Mouse (Mus musculus): Measurements from ENCODE around the gene Olfr45. TPM values are rescaled to one million over a fixed set of nuclear protein-coding genes. Genes with fewer than 3 reads are reported as not detected.

Olfr45 gene
- polyA plus RNA-seq, 1 experiment from 2014 or later: not detected

DNA sequence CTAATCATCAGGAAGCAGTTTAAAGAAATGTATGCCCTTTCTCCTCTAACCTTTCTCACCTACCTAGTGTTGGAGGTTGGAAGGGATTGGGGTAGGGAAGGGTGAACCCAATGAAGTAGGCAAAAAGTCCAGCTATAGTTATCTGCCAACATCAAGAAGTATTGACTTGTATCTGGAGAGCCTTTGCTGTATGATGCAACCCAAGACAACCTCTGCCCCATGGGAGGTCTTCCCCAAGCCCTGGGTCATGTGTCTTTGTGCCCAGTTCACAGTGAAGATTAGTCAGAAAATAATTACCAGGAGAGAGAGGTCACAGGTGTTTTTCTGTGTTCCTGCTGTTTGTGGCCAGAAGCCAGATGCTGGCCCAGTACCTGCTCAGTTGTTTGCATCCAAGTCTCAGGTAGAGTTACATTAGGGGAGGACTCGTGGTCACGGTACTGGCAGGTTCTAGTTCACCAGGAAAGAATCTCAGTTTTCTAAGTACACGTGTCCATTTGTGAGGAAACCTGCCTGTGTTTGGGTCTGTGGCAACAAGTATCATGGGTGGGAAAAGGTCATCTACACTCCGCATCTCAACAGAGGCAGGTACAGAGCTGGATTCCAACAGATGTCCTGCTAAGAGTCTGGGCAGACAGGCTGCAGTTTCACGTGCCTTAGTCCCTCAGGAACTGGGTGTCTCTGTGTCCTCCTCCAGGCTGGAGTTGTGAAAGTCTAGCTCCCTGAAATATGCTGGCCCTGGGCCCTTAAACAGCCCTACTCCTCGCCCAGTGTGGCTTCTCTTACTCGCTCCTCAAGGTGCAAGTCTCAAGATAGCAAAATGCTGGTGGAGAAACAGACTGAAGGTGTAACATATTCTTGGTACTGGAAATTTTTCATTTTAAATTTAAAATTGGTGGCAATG is 35.7 kb downstream of the Olfr45 start:
- Histone ChIP-seq H3K9me3 (ENCODE audit: control insufficient read depth, low read length) (no peaks in the 10 kb centered on the region), H3K27ac (ENCODE audit: low read length) (no peak overlapping the region), H3K36me3 (ENCODE audit: control insufficient read depth, insufficient read depth, low read length) (no peaks in the 10 kb centered on the region), H3K4me1 (replicated peaks; ENCODE audit: control insufficient read depth, insufficient read depth, low read length) (no peaks in the 10 kb centered on the region), H3K9ac (ENCODE audit: low read length) (no peak overlapping the region), H3K4me2 (ENCODE audit: low read depth, low read length) (no peak overlapping the region), H3K4me3 (ENCODE audit: low read length) (no peak overlapping the region), H3K27me3 (ENCODE audit: control insufficient read depth, insufficient read depth, low read depth, low read length) (no peaks in the 10 kb centered on the region)
- ATAC-seq (ENCODE audit: low read depth): no peak
- WGBS: 75% methylated on average over 7 of the region's 7 CpGs

DNA sequence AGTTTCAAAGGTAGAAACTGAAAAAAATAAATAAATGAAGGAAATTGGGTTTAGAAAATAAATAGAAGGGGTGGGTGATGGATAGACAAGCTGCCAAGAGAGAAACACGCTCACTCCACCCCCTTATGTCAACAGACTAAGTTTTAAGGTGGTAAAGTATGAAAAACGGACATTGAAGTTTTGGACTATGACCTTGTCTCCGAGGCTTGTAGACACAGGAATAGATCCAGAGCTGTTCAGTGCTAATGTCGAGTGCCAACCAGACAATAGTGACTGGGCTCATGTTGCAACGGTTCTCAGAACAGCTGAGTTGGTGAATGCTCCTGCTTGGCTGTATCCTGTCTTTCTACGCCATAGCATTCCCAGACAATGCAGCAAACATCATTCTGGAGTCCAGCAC is 39.3 kb downstream of the Olfr45 start:
- ATAC-seq (ENCODE audit: low read depth): no peak
- no peaks in the 10 kb centered on the region for H3K4me1 ChIP-seq (replicated peaks; ENCODE audit: control insufficient read depth, insufficient read depth, low read length)
- no peaks in the 10 kb centered on the region for H3K9me3 ChIP-seq (ENCODE audit: control insufficient read depth, low read length)
- no peaks in the 10 kb centered on the region for H3K27me3 ChIP-seq (ENCODE audit: control insufficient read depth, insufficient read depth, low read depth, low read length)
- H3K4me3 ChIP-seq (ENCODE audit: low read length): no peak overlapping the region
- H3K4me2 ChIP-seq (ENCODE audit: low read depth, low read length): no peak overlapping the region
- H3K36me3 ChIP-seq (ENCODE audit: control insufficient read depth, insufficient read depth, low read length): no peaks in the 10 kb centered on the region
- 45% methylated on average over 6 of the region's 6 CpGs for WGBS
- no peak overlapping the region for H3K9ac ChIP-seq (ENCODE audit: low read length)
- no peak overlapping the region for H3K27ac ChIP-seq (ENCODE audit: low read length)

DNA sequence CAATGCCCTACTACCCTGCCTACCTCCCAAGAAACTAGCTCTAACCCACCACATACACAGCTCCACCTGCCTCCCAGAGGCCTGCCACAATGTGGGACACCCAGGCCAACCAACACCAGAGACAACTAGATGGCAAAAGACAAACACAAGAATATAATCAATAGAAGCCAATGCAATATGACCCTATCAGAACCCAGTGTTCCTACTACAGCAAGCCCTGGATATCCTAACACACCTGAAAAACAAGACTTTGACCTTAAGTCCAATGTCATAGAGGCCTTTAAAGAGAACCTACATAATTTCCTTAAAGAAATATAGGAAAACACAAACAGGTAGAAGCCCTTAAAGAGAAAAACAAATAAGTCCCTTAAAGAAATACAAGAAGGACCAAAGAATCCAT is 43.8 kb downstream of the Olfr45 start:
- Histone ChIP-seq H3K36me3 (ENCODE audit: control insufficient read depth, insufficient read depth, low read length) (no peaks in the 10 kb centered on the region), H3K4me2 (ENCODE audit: low read depth, low read length) (no peak overlapping the region), H3K9me3 (ENCODE audit: control insufficient read depth, low read length) (0 out of 2 replicates have a peak, but pooled peaks cover 2% of the 10 kb centered on the region), H3K27me3 (ENCODE audit: control insufficient read depth, insufficient read depth, low read depth, low read length) (no peaks in the 10 kb centered on the region), H3K4me3 (ENCODE audit: low read length) (no peak overlapping the region), H3K27ac (ENCODE audit: low read length) (no peak overlapping the region), H3K4me1 (replicated peaks; ENCODE audit: control insufficient read depth, insufficient read depth, low read length) (no peaks in the 10 kb centered on the region), H3K9ac (ENCODE audit: low read length) (no peak overlapping the region)
- no peak for ATAC-seq (ENCODE audit: low read depth)

DNA sequence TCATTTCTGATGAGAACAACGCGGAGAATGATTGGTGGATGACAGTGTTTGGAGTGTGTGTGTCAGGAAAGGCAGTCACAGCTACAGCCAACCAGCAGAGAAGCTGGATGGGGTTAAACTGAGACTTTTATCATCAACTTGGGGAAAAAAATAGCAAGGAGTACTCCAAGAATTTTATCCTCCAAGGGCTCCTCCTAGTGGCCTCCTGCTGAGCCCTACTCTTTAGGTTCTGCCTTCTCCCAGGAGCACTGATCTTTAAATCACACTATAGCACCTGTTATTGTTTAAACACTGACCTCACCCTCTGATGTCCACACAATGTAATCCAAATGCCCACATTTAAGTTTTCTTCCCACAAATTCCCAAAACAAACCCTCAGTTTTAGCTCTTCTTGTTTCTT is 51.4 kb downstream of the Olfr45 start:
- ATAC-seq (ENCODE audit: low read depth): no peak
- H3K4me1 ChIP-seq (replicated peaks; ENCODE audit: control insufficient read depth, insufficient read depth, low read length): no peaks in the 10 kb centered on the region
- 48% methylated on average over 2 of the region's 2 CpGs for WGBS

More for the DNA sequence above, 51.4 kb downstream of the Olfr45 start:
- Histone ChIP-seq H3K27me3 (ENCODE audit: control insufficient read depth, insufficient read depth, low read depth, low read length) (no peaks in the 10 kb centered on the region), H3K27ac (ENCODE audit: low read length) (no peak overlapping the region), H3K9me3 (ENCODE audit: control insufficient read depth, low read length) (no peaks in the 10 kb centered on the region), H3K9ac (ENCODE audit: low read length) (no peak overlapping the region), H3K36me3 (ENCODE audit: control insufficient read depth, insufficient read depth, low read length) (no peaks in the 10 kb centered on the region), H3K4me3 (ENCODE audit: low read length) (no peak overlapping the region), H3K4me2 (ENCODE audit: low read depth, low read length) (no peak overlapping the region)

Other genes starting within 250 kb of the Olfr45 start
- gene Olfr533, start 218.6 kb upstream of the Olfr45 start, polyA plus RNA-seq (2015; fragmentation: Nextera tagmentation; extraction: Ambion mirVana): not detected in 2 replicates
- gene Olfr535, start 197.7 kb upstream of the Olfr45 start, polyA plus RNA-seq (2015; fragmentation: Nextera tagmentation; extraction: Ambion mirVana): not detected in 2 replicates
- gene Olfr536, start 174.6 kb upstream of the Olfr45 start, polyA plus RNA-seq (2015; fragmentation: Nextera tagmentation; extraction: Ambion mirVana): not detected in 2 replicates
- gene Olfr538, start 114.1 kb upstream of the Olfr45 start, polyA plus RNA-seq (2015; fragmentation: Nextera tagmentation; extraction: Ambion mirVana): not detected in 2 replicates
- not detected in 2 replicates for gene Olfr46, start 80.7 kb upstream of the Olfr45 start, polyA plus RNA-seq (2015; fragmentation: Nextera tagmentation; extraction: Ambion mirVana)
- gene Olfr61, start 53.0 kb upstream of the Olfr45 start, polyA plus RNA-seq (2015; fragmentation: Nextera tagmentation; extraction: Ambion mirVana): not detected in 2 replicates
- not detected in 2 replicates for gene Olfr53, start 35.5 kb upstream of the Olfr45 start, polyA plus RNA-seq (2015; fragmentation: Nextera tagmentation; extraction: Ambion mirVana)
- gene Olfr539, start 22.0 kb upstream of the Olfr45 start, polyA plus RNA-seq (2015; fragmentation: Nextera tagmentation; extraction: Ambion mirVana): not detected in 2 replicates
- gene Olfr541, start 15.3 kb downstream of the Olfr45 start, polyA plus RNA-seq (2015; fragmentation: Nextera tagmentation; extraction: Ambion mirVana): not detected in 2 replicates
- gene Cyp2e1, start 81.8 kb downstream of the Olfr45 start, polyA plus RNA-seq (2015; fragmentation: Nextera tagmentation; extraction: Ambion mirVana): 0.43 and 0.63 TPM in 2 replicates
- gene Syce1, start 105.9 kb downstream of the Olfr45 start, polyA plus RNA-seq (2015; fragmentation: Nextera tagmentation; extraction: Ambion mirVana): 0.24 and 0.40 TPM in 2 replicates
- 0.38 and 0.74 TPM in 2 replicates for gene Zfp941, start 140.2 kb downstream of the Olfr45 start, polyA plus RNA-seq (2015; fragmentation: Nextera tagmentation; extraction: Ambion mirVana)
- gene Urah, start 153.1 kb downstream of the Olfr45 start, polyA plus RNA-seq (2015; fragmentation: Nextera tagmentation; extraction: Ambion mirVana): 5.5 and 9.7 TPM in 2 replicates
- 0.39 TPM in 1 of 2 replicates, not detected in the other for gene Scgb1c1, start 163.6 kb downstream of the Olfr45 start, polyA plus RNA-seq (2015; fragmentation: Nextera tagmentation; extraction: Ambion mirVana)
- not detected in 2 replicates for gene Odf3, start 165.9 kb downstream of the Olfr45 start, polyA plus RNA-seq (2015; fragmentation: Nextera tagmentation; extraction: Ambion mirVana)
- not detected in 2 replicates for gene Gm45785, start 174.4 kb downstream of the Olfr45 start, polyA plus RNA-seq (2015; fragmentation: Nextera tagmentation; extraction: Ambion mirVana)
- 59.0 and 64.3 TPM in 2 replicates for gene Ric8a, start 175.0 kb downstream of the Olfr45 start, polyA plus RNA-seq (2015; fragmentation: Nextera tagmentation; extraction: Ambion mirVana)
- gene Bet1l, start 175.6 kb downstream of the Olfr45 start, polyA plus RNA-seq (2015; fragmentation: Nextera tagmentation; extraction: Ambion mirVana): 40.3 and 44.2 TPM in 2 replicates
- 211 and 213 TPM in 2 replicates for gene Psmd13, start 200.0 kb downstream of the Olfr45 start, polyA plus RNA-seq (2015; fragmentation: Nextera tagmentation; extraction: Ambion mirVana)
- 23.5 and 25.4 TPM in 2 replicates for gene Sirt3, start 200.4 kb downstream of the Olfr45 start, polyA plus RNA-seq (2015; fragmentation: Nextera tagmentation; extraction: Ambion mirVana)
- 10.0 and 14.1 TPM in 2 replicates for gene Cox8b, start 218.5 kb downstream of the Olfr45 start, polyA plus RNA-seq (2015; fragmentation: Nextera tagmentation; extraction: Ambion mirVana)
- gene Nlrp6, start 239.0 kb downstream of the Olfr45 start, polyA plus RNA-seq (2015; fragmentation: Nextera tagmentation; extraction: Ambion mirVana): 0.16 and 0.88 TPM in 2 replicates

All from lung, embryonic 16.5 days (tissue).